Mouse (Mus musculus): ENCODE data around the gene Pttg1ip.

DNA sequence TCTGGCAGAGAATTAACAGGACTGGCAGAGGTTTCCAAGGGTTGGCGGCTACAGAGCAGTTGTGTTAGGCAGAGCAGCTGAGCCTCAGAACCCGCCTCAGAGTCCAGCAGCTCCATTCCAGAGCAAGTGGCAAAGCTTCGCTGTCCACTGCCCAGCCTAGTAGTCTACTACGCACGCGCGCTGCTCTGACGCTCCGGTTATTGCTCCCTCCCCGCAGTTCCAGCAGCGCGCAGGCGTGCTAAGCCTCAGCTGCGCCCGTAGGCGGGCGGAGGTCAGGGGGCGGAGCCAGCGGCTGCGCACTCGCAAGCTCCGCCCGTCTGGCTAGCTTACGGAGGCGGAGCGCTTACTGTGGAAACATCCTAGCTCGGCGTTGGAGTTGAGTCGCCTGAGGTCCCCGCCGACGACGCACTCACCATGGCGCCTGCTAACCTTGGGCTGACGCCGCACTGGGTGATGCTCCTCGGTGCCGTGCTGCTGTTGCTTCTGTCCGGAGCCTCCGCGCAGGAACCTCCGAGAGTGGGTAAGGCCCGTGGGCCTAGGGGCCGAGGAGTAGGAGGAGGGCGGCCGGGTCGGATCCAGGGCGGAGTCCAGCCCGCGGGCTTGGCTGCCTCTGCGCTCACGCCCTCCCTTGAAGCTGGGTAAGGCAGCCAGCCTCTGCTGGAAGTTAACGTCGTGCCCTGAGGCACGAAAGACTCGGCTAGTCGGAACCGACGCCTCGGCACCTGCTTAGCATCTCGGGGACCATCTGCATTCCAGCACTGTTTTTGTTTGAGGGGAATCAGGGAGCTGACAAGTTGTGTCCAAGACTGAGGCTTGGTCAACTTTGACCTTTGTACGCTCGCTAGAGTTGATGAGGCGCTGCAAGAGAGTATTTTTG lies at the start of gene Pttg1ip:
- TF ChIP-seq GATA1 (IDR thresholded peaks at IDR 0.05; ENCODE audit: borderline replicate concordance, low read length) (no peak), FLI1 (IDR thresholded peaks at IDR 0.05; ENCODE audit: low read length) (no peak)
